In genomic region chr2:75496606-75497240, GRCm38 (mm10) we compare ENCODE assay signal across 20 mouse cellular contexts.
DNase-seq lines count a peak whose midpoint lies in the region; ATAC-seq lines count a peak whose summit lies in the region.
"Had no signal": no experiment of that assay in that cellular context is flagged by ENCODE, and none has a peak within 500 bp of the region (broad histone marks: within the 10 kb centered on the region; RNA-seq: fewer than 3 reads in every experiment).

No protein-coding gene starts in this region.

- no peak overlapping the region for H3K27ac ChIP-seq in kidney, embryonic 14.5 days (ENCODE audit: low read depth, low read length)
- H3K27ac ChIP-seq: embryonic facial prominence, embryonic 13.5 days; liver, embryonic 12.5 days; midbrain, embryonic 12.5 days had no signal

- no peak overlapping the region for H3K4me3 ChIP-seq in kidney, embryonic 14.5 days (ENCODE audit: low read length)
- H3K4me3 ChIP-seq: embryonic facial prominence, embryonic 13.5 days; liver, embryonic 12.5 days; midbrain, embryonic 12.5 days had no signal

- 67% methylated on average over 5 of the region's 5 CpGs for WGBS in kidney, embryonic 14.5 days

- no peak for ATAC-seq in kidney, embryonic 14.5 days (ENCODE audit: low FRiP score, low TSS enrichment)
- ATAC-seq: activated CD4-positive, CD25-positive, alpha-beta regulatory T cell, adult 4 months; forebrain, postnatal 0 days; hindbrain, embryonic 16.5 days; intestine, postnatal 0 days; liver, embryonic 12.5 days; Patski had no signal

- DNase-seq in kidney, adult 18-20 months: peak; percentile 65
- DNase-seq in kidney, adult 8-10 months: peak; percentile 47 to 63
- DNase-seq in kidney, postnatal 14 days: peak; percentile 69
- peak; percentile 7 for DNase-seq in lung, postnatal 25 days (ENCODE audit: low spot score)
- no peak for DNase-seq in testis, postnatal 10 days (ENCODE audit: low spot score)
- no peak for DNase-seq in ovary, postnatal 14 days (ENCODE audit: low spot score)
- DNase-seq: adrenal gland, postnatal 14 days; cerebellum, adult 18-20 months; forebrain, postnatal 0 days; gastrocnemius, postnatal 10 days; retina, postnatal 1 day; thymus, adult 2 months had no signal

- no peaks in the 10 kb centered on the region for H3K9me3 ChIP-seq in kidney, embryonic 14.5 days (ENCODE audit: control insufficient read depth, low read length)
- H3K9me3 ChIP-seq: embryonic facial prominence, embryonic 13.5 days; liver, embryonic 12.5 days; midbrain, embryonic 12.5 days had no signal

- H3K4me1 ChIP-seq in kidney, embryonic 14.5 days (ENCODE audit: control insufficient read depth, insufficient read depth, low read length): peaks cover 6% of the 10 kb centered on the region; the same call in 1 of the 2 replicates
- H3K4me1 ChIP-seq: liver, embryonic 12.5 days; midbrain, embryonic 12.5 days had no signal

- H3K27me3 ChIP-seq in kidney, embryonic 14.5 days (ENCODE audit: control insufficient read depth, insufficient read depth, low read length): no peaks in the 10 kb centered on the region
- H3K27me3 ChIP-seq: liver, embryonic 12.5 days; midbrain, embryonic 12.5 days; Patski had no signal

- no peak overlapping the region for H3K4me2 ChIP-seq in kidney, embryonic 14.5 days (replicated peaks; ENCODE audit: low read depth, low read length)
- H3K4me2 ChIP-seq: embryonic facial prominence, embryonic 13.5 days; liver, embryonic 12.5 days; midbrain, embryonic 12.5 days had no signal

- H3K9ac ChIP-seq in kidney, embryonic 14.5 days (ENCODE audit: low read depth, low read length): no peak overlapping the region
- H3K9ac ChIP-seq: embryonic facial prominence, embryonic 13.5 days; forebrain, postnatal 0 days; liver, embryonic 12.5 days; midbrain, embryonic 12.5 days had no signal

- H3K36me3 ChIP-seq in kidney, embryonic 14.5 days (ENCODE audit: control insufficient read depth, insufficient read depth, low read length): no peaks in the 10 kb centered on the region
- H3K36me3 ChIP-seq: embryonic facial prominence, embryonic 13.5 days; liver, embryonic 12.5 days; midbrain, embryonic 12.5 days had no signal

Comparison
In these comparisons a context has a peak if more than half of its experiments do, and no peak if none do; other contexts are left out.
1. DNase-seq: peak in kidney, adult 18-20 months (single experiment), kidney, adult 8-10 months (2 of 2), kidney, postnatal 14 days (single experiment) and lung, postnatal 25 days (single experiment); none in testis, postnatal 10 days (single experiment) and ovary, postnatal 14 days (single experiment).